In genomic region chrX:143080458-143081336, GRCm38 (mm10) we compare ENCODE assay signal across 7 mouse cellular contexts. TPM values are rescaled to one million over a fixed set of nuclear protein-coding genes. Genes with fewer than 3 reads are reported as not detected.
DNase-seq lines count a peak whose midpoint lies in the region; ATAC-seq lines count a peak whose summit lies in the region.

No protein-coding gene starts in this region.

- ATAC-seq in forebrain, embryonic 15.5 days (replicated peaks): peak; percentile 86
- ATAC-seq in hindbrain, embryonic 16.5 days: peak; percentile 87
- ATAC-seq in neural tube, embryonic 11.5 days (ENCODE audit: insufficient read depth, low FRiP score, low TSS enrichment): 0 out of 2 replicates have a peak, but pooled peaks have one; percentile 45

- DNase-seq in ovary, postnatal 14 days (ENCODE audit: low spot score): peak; percentile 6
- no peak for DNase-seq in ovary, postnatal 10 days (ENCODE audit: low spot score)
- DNase-seq in neural tube, embryonic 11.5 days (ENCODE audit: low spot score): peak; percentile 35
- DNase-seq in adipocyte (ENCODE audit: low spot score): no peak
- no peak for DNase-seq in cerebellum, adult 9-11 months

- H3K4me2 ChIP-seq in forebrain, embryonic 15.5 days (replicated peaks): peak overlapping the region; percentile 47
- peak overlapping the region; percentile 61 for H3K4me2 ChIP-seq in hindbrain, embryonic 16.5 days (ENCODE audit: low read length)
- peak overlapping the region; percentile 38 for H3K4me2 ChIP-seq in neural tube, embryonic 11.5 days (ENCODE audit: low read depth)

- H3K4me3 ChIP-seq in forebrain, embryonic 15.5 days: peak overlapping the region; percentile 31
- H3K4me3 ChIP-seq in hindbrain, embryonic 16.5 days (ENCODE audit: low read length): peak overlapping the region; percentile 34
- H3K4me3 ChIP-seq in neural tube, embryonic 11.5 days (ENCODE audit: low read depth, low read length): peak overlapping the region; percentile 6

- 0 out of 2 replicates have a peak overlapping the region, but pooled peaks have one; percentile 27 for H3K27ac ChIP-seq in forebrain, embryonic 15.5 days (replicated peaks)
- H3K27ac ChIP-seq in hindbrain, embryonic 16.5 days (ENCODE audit: low read depth, low read length): no peak overlapping the region
- no peak overlapping the region for H3K27ac ChIP-seq in neural tube, embryonic 11.5 days (ENCODE audit: low read depth, low read length)

- H3K27me3 ChIP-seq in forebrain, embryonic 15.5 days: 0 out of 2 replicates have a peak, but pooled peaks cover 2% of the 10 kb centered on the region
- H3K27me3 ChIP-seq in hindbrain, embryonic 16.5 days (replicated peaks; ENCODE audit: control insufficient read depth, insufficient read depth, low read length): peaks cover 4% of the 10 kb centered on the region
- H3K27me3 ChIP-seq in neural tube, embryonic 11.5 days (ENCODE audit: control insufficient read depth, insufficient read depth, low read length): peaks cover 8% of the 10 kb centered on the region; the same call in 1 of the 2 replicates

- WGBS in forebrain, embryonic 15.5 days: 21% methylated on average over 23 of the region's 23 CpGs
- 19% methylated on average over 22 of the region's 23 CpGs for WGBS in hindbrain, embryonic 16.5 days
- WGBS in neural tube, embryonic 11.5 days: 19% methylated on average over 23 of the region's 23 CpGs

- H3K4me1 ChIP-seq in forebrain, embryonic 15.5 days: peaks cover 6% of the 10 kb centered on the region; the same call in 1 of the 2 replicates
- no peaks in the 10 kb centered on the region for H3K4me1 ChIP-seq in hindbrain, embryonic 16.5 days (ENCODE audit: control insufficient read depth, insufficient read depth, low read depth, low read length)
- H3K4me1 ChIP-seq in neural tube, embryonic 11.5 days (ENCODE audit: control insufficient read depth, insufficient read depth, low read length): no peaks in the 10 kb centered on the region

- H3K9me3 ChIP-seq in forebrain, embryonic 15.5 days: no peaks in the 10 kb centered on the region
- no peaks in the 10 kb centered on the region for H3K9me3 ChIP-seq in hindbrain, embryonic 16.5 days (ENCODE audit: control insufficient read depth, low read length)
- H3K9me3 ChIP-seq in neural tube, embryonic 11.5 days (ENCODE audit: control insufficient read depth, low read length): no peaks in the 10 kb centered on the region

- H3K9ac ChIP-seq in forebrain, embryonic 15.5 days (replicated peaks): 0 out of 2 replicates have a peak overlapping the region, but pooled peaks have one; percentile 19
- peak overlapping the region; percentile 43 for H3K9ac ChIP-seq in hindbrain, embryonic 16.5 days (ENCODE audit: low read depth, low read length)
- peak overlapping the region; percentile 44 for H3K9ac ChIP-seq in neural tube, embryonic 11.5 days (ENCODE audit: low read length)

- no peaks in the 10 kb centered on the region for H3K36me3 ChIP-seq in forebrain, embryonic 15.5 days
- no peaks in the 10 kb centered on the region for H3K36me3 ChIP-seq in hindbrain, embryonic 16.5 days (ENCODE audit: control insufficient read depth, insufficient read depth, low read length)
- H3K36me3 ChIP-seq in neural tube, embryonic 11.5 days (ENCODE audit: control insufficient read depth, insufficient read depth, low read length): no peaks in the 10 kb centered on the region

RNA-seq across cellular contexts. Expression of gene Rtl9, which starts 18.7 kb away (rescaled TPM):
- 0.43 and 0.55 TPM in 2 replicates for polyA plus RNA-seq in forebrain, embryonic 15.5 days (2015; fragmentation: Nextera tagmentation; extraction: Ambion mirVana)
- polyA plus RNA-seq in hindbrain, embryonic 16.5 days (2015; fragmentation: Nextera tagmentation; extraction: Ambion mirVana): 0.64 and 0.97 TPM in 2 replicates
- polyA plus RNA-seq in neural tube, embryonic 11.5 days (2014; fragmentation: Nextera tagmentation; extraction: Ambion mirVana): 0.19 and 0.28 TPM in 2 replicates

Comparison
In these comparisons a context has a peak if more than half of its experiments do, and no peak if none do; other contexts are left out.
1. DNase-seq: peak in ovary, postnatal 14 days (single experiment) and neural tube, embryonic 11.5 days (single experiment); none in ovary, postnatal 10 days (single experiment), adipocyte (single experiment) and cerebellum, adult 9-11 months (single experiment).
2. Peak in every context shown above with its lines, with median percentiles within 50 percentile points of each other: ATAC-seq, H3K4me2 ChIP-seq, H3K4me3 ChIP-seq and H3K9ac ChIP-seq.